Mouse (Mus musculus): Measurements from ENCODE around the gene Peli2.

The Peli2 gene

DNA sequence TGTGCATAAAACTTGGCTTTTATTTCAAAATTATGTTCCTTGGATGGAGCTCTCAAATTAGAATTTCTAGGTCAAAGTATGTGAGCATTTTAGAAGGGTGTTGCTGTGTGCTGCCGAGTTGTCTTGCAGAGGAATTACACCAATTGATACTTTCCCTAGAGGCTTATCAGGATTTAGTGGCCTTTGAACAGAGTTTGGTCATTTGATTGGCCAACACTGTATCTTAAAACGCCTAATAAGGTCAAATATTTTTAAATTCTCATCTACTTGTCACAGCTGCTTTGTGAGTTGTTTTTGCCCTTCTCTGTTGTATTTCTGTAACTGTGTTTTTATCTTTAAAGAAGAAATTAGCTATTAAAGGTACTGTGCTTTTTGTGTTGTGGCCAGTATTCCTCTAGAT, 32.4 kb downstream of the Peli2 start:
- DNase-seq (ENCODE audit: low read depth, low spot score), result no peak

DNA sequence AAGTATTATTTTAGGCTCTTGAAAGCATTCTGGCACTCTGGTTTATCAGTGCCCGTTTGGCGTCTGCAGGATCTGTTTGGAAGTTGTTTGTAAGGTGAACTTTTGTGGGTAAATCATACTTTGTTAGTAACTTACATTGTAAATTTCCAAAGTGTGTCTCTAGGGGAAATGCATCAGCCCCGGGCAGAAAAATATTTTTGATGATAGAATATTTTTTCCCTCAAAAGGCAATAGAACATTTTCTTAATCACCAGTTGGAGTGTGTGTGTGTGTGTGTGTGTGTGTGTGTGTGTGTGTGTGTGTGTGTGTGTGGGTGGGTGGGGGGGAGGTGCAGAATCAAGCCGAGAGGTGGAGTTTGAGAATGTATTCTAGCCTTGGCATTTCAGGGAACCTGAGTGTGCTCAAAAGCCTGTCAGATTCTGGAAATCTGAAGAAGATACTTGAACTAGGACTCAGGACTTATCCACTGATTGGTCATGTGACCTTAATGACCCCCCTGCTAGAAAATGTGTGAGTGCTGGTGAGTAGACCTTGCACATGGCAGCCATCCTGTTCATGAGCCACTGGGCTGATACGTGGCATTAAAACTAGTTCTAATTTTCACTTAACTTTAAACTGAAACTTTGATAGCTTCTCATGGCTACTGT, 33.4 kb downstream of the Peli2 start:
- DNase-seq (ENCODE audit: low read depth, low spot score), result no peak

DNA sequence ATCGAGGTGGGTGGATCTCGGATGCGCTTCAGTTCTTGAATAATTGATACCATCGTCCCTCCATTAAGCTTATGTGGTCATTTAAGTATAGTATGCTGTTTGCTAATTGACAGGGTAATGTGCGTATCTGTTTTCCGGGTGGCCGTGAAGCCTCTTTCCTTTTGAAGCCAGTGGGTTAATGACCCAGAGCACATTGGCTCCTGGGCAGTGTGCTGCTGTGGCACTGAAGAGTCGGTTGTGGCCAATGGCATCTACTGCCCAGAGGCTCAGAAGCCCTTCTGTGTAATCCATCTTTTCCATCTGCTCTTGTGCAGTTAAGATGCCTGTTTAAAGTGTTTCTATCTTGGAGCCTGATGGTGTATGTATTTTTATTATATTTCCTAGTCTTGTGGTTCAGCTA, 34.0 kb downstream of the Peli2 start:
- DNase-seq (ENCODE audit: low read depth, low spot score), result no peak

DNA sequence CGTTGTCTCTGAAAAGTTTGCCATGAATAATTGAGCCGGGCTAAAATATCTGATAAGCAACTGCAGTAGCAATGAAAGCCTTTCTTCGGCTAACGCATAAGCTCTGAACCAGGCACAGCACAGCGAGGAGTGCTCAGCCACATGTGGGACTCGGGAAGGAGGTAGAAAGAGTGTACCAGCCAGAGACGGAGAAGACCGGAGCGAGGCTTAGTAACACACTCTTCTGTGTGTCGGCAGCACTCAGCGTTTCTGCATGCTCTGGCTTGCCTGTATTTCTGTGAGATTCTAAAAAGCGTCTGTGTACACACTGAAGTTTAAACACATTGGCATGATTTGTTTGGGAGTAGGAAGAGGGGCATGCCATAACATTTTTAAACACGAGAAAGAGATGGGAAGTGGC, 34.5 kb downstream of the Peli2 start:
- DNase-seq (ENCODE audit: low read depth, low spot score), result no peak

DNA sequence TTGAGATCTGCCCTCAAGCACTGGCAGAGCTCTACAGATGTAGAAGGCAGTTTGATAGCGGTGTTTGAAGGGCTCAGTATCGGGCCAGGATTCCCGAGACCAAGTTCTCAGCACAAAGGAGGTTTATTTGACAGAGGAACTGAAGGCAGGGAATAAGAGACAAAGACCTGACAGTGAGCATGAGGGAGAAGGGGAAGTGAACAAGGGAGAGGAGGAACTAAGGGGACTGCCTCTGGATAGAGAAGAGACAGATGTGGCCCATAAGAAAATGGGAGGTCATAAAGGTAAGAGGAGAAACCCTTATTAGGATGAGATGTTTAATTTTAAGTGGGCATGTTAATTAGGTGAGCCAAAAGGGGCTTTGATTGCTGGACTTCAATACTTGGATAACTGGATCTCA, 36.5 kb downstream of the Peli2 start:
- no peak for DNase-seq (ENCODE audit: low read depth, low spot score)

DNA sequence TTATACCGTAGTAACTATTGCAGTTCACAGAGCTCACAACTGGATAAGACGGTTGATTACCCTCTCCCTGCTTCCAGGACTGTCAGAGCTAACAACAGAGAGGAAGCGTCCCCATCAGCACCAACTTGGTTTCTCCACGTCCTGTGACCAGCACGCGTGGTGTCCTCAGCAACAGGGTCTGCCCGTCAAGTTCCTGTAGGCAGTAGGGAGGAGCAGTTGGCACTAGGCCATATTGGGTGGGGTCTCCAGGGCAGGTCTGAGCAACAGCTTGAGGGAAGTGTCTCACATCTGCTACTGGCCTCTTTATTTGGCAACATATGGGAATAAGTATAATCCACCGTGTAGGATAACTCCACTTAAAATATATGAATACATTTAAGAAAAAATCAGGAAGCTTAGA, 37.2 kb downstream of the Peli2 start:
- no peak for DNase-seq (ENCODE audit: low read depth, low spot score)

DNA sequence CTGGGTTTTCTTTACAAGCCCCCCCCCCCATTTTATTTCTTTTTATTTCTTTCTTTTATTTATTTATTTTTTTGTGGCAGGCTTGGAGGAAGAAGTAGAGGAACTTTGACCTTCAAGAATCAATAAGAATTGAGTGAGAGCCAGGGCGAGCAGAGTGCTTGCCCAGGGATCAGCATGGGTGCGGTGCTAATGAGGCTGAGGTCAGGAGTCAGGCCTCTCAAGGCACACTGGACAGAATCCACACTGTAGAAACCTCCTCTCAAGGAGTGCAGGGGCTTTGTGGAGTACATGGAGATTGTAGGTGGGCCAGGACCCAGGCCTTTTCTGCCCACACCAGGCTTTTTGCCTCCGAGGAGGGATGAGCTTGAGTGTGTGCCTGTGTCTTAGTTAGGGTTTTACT, 38.8 kb downstream of the Peli2 start:
- no peak for DNase-seq (ENCODE audit: low read depth, low spot score)

DNA sequence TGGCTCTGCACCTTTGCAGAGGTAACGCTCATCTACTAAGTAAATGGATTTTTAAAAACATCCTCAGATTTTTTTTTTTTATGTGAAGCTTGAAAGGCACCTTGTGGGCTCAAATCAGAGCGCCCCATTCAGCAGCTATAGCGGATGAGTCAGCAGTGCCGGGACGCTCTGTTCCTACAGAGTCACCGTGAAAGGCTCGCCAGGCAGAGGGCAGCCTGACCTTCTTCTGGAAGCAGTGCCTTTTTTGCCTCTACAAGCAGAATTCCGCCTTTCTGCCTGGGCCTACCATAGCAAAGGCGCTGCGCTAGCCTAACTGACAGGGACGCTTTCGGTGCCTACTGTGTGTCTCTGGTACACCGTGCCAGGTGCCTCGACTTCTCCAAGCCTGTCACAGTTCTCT, 41.8 kb downstream of the Peli2 start:
- DNase-seq (ENCODE audit: low read depth, low spot score), result no peak

DNA sequence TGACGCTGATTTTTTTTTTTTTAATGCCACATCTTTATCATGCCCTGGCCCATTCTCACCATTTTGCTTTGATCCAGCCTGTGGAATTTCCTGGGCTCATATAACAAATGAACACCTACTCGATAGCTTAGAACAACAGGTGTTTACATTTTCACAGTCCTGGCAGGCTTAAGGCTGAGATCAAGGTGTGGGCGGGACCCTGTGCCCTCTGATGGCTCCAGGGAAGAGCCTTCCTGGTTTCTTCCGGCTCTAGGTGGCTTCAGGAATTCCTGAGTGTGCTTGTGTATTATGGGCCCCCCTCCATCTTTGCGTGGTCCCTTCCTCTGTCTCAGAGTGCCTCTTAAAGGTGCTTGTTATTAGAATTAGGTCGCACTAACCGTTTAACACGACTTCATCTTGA, 44.3 kb downstream of the Peli2 start:
- no peak for DNase-seq (ENCODE audit: low read depth, low spot score)

DNA sequence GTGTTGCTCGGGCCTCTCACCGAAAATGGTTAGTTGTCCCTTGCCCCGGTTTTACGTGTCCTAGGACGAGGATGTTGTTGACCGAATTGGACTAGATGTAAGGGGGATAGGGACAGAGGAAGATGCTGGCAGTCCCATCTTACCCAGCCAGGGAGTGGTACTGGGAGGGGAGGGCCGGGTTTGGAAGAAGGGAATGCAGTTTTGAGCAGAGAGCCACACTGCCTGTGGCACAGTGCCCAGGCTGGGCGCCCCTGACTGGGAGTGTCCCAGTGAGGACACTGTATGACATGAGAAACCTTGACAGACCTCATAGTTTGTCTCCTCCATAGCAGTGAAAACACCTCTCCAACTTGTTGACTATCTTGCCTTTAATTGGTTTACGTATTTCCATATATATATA, 45.8 kb downstream of the Peli2 start:
- DNase-seq (ENCODE audit: low read depth, low spot score), result no peak

DNA sequence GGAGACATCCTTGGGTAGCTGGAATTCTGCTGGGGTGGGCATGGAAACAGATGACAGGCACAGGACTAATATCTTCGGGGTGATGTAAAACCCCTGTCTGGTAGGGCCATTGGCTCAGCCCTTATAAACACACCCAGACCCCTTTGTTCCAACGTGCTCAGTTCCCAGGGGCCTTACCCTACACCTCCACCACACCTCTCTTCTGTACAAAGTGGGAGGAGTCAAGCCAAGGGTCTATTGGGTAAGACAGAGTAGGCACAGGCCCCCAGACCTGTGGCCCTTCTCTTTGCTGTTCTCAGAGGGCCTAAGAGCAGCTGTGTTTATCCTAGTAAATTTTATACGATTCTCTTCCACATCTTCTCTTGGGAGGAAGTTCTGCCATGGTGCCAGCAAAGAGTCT, 46.4 kb downstream of the Peli2 start:
- no peak for DNase-seq (ENCODE audit: low read depth, low spot score)

DNA sequence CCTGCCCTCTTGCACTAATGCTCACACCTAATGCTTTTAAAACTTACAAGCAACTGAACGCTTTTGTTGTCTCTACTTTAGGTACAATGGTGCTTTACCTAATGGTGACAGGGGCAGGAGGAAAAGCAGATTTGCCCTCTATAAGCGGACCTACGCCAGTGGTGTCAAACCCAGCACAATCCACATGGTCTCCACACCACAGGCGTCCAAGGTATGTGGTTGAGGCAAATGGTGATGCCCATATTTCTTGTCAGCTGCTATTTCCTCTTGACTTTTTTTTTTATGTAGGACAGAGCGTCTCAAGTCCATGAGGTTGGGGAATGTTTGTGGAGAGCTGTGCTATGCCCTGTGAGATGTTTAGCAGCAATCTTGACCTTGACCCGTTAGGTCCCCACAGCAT, 47.5 kb downstream of the Peli2 start:
- DNase-seq (ENCODE audit: low read depth, low spot score), result no peak

DNA sequence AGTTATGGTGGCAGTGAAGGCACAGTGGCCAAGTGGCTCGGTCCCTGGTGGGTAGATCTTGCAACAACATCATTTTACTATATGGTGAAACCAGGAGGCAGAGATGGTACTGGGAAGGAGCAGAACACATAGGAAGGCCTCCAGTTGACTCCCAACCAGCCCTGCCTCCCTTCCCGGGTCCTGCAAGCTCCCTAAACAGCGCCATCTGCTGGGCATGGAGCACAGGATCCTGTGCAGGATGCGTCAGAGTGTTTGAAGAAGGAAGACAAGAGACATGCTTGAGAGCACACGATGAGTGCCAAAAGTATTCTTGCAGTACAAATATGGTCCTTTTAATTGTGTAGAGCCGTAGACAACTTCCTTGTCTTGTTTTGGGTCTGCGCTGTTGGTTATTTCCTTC, 49.3 kb downstream of the Peli2 start:
- no peak for DNase-seq (ENCODE audit: low read depth, low spot score)

DNA sequence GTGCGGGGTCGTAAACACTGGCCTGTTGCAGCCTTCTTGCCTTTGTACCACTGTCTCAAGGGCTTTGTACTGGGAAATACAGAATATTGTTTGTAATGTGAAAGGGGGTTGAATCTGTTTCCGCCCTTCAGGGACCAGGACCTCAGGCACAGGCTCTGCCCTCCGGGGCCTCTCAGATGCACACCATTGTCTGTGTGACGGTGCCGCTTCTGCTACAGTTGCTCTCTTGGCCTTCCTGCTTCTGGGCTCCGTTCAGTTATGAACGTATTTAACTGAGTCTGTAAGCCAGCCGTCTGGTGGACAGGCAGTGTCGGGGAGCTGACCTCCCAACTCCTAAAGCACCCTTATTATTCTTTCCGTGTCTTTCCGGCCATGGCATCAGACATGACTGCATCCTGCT, 50.6 kb downstream of the Peli2 start:
- no peak for DNase-seq (ENCODE audit: low read depth, low spot score)

DNA sequence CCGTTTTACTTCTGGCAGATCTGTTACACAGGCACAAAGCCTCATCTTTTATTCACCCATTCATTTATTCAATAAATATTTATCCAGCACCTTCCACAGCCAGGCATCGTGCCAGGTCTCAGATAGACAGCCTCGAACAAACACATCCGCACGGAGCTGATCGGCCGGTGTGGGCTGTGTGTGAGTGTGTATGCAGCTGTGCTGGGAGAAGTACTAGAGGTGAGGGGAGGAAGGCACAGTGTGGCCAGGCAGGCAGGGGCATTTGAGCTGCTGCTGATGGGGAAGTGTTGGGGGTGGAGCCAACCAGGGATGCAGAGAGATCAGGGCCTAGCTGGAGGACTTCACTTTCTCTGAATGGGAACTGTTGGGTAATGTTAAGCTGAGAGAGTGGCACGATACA, 51.4 kb downstream of the Peli2 start:
- DNase-seq (ENCODE audit: low read depth, low spot score), result no peak

DNA sequence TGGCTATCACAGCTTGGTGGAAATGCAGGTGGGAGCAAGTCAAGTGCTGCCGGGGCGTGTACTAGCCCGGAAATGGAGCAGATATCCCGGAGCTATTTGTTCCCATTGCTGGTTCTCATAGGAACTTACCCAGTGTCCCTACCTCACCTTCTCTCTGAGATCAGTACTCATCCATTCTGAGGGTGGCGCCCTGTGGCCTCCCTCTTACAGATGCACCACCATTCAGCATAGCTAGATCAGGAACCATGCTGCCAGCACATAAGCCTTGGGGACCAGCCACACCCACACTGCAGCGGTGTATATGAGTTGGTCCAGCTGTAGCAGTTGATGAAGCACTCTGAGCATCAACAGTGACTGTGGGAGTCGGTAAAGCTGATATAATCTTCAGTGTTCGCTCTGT, 52.3 kb downstream of the Peli2 start:
- DNase-seq (ENCODE audit: low read depth, low spot score), result no peak

DNA sequence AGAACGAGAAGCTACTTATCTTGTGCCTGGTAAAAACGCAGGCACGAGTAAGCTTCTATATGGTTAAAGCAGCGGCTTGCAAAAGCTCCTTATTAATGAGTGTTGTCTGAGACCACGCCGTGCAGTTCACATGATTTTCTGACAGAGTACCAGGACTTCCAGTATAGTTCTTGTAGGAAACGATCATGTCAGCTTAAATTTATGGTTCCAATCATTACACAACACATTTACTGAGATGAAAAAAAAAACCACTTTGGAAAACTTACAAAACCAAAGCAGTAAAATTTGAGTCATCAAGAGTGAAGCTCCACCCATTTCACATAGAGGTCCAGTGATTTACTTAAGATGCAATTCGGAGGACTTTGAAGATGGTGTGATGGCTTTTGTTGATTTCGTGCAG, 53.2 kb downstream of the Peli2 start:
- no peak for DNase-seq (ENCODE audit: low read depth, low spot score)

DNA sequence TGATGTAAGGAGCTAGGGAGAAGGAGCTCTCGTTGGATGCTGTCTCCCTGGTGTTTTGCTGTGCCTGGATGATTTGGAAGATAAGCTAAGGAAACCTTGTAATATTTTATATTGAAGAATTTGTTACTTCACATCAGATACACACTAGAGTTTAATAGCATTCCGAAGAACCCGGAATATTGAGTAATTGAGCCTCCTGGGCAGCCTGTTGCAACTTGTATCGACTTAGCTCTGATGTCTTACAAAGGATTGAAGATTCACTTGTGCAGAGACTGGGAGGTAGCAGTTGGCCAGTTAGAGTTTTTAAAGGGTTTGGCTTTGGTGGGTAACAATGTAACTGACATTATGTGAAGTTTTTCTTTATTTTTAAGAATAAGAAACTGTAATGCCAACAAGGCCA, 53.7 kb downstream of the Peli2 start:
- no peak for DNase-seq (ENCODE audit: low read depth, low spot score)

DNA sequence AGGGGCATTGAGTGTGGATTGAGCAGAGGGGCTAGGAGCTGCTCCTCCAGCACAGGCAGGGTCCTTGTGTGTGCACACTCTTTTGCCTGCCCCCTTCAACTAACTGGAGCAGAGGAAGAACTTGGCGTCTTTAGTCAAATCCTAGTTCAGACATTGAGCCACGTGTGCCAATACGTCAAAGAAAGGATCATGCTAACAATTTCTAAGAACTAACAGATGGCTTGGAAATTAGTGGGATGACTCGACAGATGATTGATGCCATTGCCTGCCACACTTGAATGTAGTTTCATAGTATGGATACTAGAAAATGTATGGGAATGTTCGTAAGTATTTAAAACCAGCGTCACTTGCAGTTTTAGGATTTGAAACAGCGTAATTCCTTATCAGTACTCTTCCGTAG, 54.5 kb downstream of the Peli2 start:
- DNase-seq (ENCODE audit: low read depth, low spot score), result no peak

DNA sequence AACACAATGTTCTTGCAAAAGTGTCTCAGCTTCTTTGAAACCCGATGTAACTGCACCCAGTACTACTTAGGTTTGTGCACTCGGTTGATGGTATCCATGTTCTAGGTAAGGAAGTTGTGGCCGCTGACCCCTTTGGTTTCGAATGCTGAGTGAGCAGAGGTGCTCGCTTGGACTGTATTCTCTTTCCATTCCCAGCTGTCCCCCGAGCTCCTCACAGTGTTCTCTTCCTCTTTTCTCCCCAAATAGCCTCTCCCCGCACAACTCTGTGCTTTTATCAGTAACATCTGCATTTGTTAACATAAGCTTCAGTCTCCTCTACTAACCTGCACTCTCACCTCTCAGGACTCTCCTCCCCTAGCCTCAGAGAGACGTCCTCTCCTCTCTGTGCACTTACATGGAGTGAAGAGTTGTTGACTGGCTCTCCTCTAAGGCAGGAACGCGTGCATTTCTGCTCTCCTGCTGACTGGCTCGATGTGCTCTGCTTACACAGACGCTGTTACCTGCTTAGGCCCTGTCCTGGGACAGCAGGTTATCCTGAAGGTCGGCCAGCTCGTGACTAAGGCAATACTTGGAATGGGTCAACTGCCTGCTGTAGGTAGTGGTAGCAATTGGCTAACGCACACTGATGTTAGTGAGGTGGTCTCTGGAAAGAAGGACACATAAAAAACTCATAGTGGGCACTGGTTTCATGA, 57.8 kb downstream of the Peli2 start:
- no peak for DNase-seq (ENCODE audit: low read depth, low spot score)

DNA sequence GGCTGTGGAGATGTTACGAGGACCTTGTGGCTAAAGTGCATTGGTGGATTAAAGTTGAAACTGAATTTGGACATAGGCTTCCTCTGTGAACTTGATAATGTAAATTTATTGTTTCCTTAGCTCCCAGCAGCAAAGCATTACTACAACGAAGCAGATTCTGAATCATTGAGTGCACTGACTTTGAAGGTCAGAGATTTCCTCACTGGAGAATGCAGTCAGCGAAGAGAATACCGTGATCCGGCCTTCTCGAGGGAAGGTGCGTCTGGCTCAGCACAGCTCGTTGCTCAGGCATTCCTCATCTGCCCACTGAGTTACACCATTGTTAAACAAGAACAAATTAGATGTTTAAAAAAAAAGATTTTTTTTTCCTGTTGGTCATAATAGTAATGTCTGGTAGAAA, 58.4 kb downstream of the Peli2 start:
- DNase-seq (ENCODE audit: low read depth, low spot score), result no peak

DNA sequence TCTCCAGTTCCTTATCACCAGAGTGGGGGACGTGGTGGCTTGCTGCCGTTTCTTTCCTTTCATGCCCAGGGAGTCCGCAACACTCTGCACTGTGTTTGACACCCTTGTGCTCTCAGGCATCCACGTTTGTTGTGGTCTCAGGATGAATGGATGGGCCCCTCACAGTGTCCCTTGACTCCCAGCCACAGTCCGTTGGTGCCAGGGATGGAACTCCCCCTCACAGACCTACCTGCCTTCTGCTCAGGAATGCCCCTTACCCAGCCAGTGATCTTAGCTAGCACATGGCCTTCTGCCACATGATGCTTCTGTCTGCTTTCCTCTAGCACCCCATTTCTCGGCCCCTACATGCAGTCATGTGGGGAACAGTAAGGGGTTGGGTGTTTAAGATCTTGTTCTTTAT, 65.7 kb downstream of the Peli2 start:
- no peak for DNase-seq (ENCODE audit: low read depth, low spot score)

DNA sequence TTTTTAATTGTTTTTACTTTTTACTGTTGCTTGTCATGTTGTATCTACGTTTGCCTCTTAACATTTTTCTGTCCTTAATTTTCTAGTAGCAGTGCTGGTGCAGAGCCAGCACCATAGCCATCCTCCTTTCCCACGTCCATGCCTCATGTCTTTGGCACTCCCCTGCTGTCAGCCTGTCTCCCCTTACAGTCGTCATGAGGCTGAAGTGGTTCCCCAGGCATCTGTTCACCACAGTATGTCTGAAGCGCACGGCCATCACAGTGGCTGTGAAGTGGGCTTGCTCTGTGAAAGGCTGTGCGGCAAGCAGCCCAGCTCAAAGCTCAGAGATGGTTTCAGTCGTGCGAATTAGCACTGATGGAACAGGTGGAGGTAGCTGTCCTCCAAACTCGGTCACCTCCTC, 66.5 kb downstream of the Peli2 start:
- DNase-seq (ENCODE audit: low read depth, low spot score), result no peak

DNA sequence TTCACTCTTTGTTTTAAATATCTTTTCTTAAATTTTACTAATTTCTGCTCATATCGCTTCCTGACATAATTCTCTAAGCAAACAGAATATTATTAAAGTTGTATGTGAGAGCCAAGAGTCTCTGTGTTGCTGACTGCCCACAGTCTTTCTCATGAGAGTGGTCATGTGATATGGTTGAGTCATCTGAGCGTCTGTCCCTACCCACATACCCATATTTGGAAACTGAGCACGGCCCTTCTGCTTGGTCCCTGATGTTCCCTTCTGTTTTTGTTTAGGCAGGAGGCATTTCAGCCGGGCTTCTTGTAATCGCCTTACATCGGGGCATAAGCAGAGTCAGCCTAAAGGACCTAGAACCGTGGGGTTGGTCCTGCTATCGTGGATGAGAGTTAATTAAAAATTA, 68.7 kb downstream of the Peli2 start:
- peak; percentile 73 for DNase-seq (ENCODE audit: low read depth, low spot score)
